Mouse (Mus musculus) lung, postnatal 0 days (tissue): Measurements from ENCODE around the gene Hipk2.

ENCODE experiments used
- CTCF ChIP-seq: IDR thresholded peaks from 2 replicates; pipeline ENCODE4 v1.5.1; 2016; ENCODE audit warnings: antibody characterized with exemption, mild to moderate bottlenecking
- EP300 ChIP-seq: IDR thresholded peaks from 2 replicates; pipeline ENCODE4 v1.6.1; 2016; ENCODE audit warnings: antibody characterized with exemption, mild to moderate bottlenecking, control low read depth

- TF ChIP-seq CTCF (no peak), EP300 (no peak)
Observed at GRCm38 (mm10) chr6:38834727-38835126, 41.2 kb downstream of the Hipk2 start.
